Mouse (Mus musculus) MN1 (cell line): ENCODE measurements around the gene Cngb1.

Source experiments
- DNase-seq: peaks from one replicate; pipeline ENCODE4 v3.0.0-alpha.2; 2016; ENCODE audit warnings: low spot score

The Cngb1 gene

GRCm38 (mm10) chr8:95323201-95323600 is 16.8 kb upstream of the Cngb1 start:
- DNase-seq: no peak

- no peak for DNase-seq
These were observed 14.1 kb upstream of the Cngb1 start for GRCm38 (mm10) chr8:95320224-95321139.

DNA sequence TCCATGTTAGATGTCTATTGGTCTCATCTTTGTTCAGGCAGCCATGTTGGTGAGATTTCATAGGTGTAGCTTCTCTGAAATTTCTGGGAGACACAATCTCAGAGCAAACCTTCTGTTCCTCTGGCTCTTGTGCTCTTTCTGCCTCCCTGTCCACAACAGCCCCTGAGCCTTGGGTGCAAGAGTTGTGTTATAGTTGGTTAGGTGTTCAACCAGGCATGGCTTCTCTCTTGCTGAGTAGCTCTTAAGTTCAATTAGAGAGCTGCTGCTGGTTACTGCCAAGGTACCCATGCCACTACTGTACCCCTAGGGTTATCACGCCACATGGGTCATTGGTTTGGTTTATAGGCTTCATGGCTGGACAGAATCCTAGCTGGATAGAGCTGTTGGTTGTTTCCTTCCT is 9.0 kb upstream of the Cngb1 start:
- DNase-seq: no peak

- no peak for DNase-seq
These were observed 8.3 kb upstream of the Cngb1 start for GRCm38 (mm10) chr8:95314707-95315106.

DNA sequence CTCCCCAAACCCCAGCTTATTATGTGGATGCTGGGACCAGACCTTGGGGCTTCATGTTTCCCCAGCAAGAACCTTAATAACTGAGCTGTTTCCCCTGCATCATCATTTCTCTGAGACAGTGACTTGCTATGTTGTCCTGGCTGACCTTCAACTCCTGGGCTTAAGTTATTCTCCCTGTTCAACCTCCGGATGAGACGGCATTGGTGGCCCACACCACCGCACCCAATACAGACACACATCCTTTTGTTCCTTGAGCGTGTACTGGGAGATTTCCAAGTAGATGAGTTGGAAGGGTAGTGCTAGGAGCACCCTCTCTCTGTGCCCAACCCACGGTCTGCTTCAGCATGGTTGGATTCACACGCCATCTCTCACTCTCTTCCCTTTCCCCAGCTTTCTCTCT is 7.5 kb upstream of the Cngb1 start:
- no peak for DNase-seq

DNA sequence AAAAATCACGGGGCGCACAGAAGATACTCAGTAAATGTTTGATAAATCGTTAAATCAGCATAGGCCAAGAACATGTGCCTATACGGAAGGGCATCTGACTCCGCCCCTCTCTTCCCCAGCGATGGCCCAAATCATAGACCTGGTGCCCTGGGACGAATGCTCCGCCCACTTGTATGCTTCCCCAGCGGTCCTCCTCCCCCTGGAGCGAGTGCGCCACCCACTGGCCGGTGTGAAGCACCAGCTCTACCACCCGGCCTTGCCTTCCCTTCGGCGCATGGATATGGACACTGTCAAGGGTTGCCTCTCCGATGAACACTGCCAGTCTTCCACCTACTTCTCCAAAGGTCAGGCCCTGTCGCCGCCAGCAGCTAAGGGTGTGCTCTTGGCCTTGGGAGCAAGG is 6.5 kb upstream of the Cngb1 start:
- no peak for DNase-seq

DNA sequence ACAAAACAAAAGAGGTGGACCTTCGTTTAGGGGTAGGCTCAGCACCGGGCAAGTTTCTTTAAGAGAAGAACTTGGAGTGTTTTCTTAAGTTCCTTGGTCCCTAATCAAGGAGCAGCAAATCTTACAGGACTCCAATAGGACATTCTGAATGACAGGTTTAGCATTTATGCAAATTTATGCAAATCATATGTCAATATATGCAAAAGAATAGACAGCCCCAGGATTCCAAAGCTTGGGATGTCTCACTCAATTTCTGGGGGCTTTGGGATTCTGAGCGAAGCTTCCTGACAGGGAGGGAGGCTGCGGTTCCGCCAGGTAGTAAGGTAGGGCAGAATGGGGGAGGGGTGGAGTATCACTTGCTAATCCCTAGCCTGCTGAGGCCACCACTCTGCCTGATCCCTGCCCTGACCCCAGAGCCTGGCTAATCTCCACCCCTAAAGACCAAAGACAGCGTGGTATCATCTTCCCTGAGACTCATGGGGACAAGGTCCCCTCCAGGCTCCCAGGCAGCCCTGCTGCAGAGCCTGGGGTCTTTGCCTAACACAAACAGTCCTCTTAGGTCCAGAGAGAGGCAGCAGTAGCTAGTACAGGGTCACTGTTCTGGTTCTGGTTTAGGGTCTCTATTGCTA is 4.1 kb upstream of the Cngb1 start, which contains the start of gene Tepp:
Gene Tepp (plus strand): TSS at position 225 of the 629 bp plus-strand sequence.
- DNase-seq: no peak

DNA sequence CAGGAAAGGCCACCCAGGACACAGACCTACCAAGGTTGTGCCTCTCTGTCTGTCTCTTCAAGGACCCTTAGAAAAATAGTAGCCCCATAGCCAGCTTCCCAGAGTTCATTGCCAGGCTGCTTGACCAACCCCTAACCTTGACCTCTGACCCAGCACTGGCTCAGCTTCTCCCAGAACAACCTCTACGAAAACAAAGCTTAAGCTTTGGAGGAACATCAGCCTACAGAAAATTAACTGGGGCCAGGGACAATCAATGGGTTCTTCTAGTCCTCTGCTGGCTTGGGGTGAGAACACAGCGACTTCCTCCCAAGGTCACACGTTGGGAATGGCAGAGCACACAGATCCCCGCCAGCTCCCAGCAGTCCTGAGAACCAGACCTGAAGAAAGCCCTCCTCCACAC is 859 bp downstream of the Cngb1 start:
- DNase-seq: no peak

DNA sequence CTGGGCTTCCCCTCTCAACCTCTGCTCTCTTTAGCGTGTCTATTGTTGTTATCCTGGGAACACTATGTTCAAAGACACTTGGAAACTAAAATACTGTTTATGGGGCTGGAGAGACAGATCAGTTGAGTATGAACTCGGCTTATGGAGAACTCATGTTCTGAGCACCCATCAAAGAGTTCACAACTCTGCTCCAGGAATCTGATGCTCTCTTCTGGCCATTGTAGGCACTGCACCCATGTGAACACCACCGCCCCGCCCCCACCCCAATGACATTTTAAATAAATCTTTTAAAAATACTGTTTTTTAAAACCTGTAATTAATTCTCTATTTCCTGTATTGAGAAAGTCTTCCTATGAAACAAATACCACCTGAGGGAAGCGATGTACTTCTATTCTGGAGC is 4.0 kb downstream of the Cngb1 start:
- peak; percentile 45 for DNase-seq

GRCm38 (mm10) chr8:95293891-95294290 is 12.5 kb downstream of the Cngb1 start:
- DNase-seq: peak; percentile 74

DNA sequence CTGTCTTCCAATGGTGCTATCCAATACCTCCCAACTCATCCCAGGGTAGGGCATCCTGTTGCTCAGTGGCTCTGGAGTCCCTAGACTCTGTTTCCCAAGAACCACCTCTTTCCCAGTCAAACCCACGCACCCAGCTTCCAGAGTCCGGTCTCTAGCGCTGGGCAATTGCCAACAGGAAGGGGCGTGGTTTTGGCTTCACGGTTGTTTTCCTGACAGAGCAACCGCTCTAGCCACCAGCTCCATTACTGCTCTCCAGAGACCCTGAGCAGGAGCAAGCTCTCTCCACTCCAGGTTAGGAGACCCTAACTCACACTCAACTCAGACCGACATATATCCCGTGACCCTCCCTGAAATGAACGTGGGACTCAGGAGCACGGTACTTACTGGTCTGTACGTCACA is 13.2 kb downstream of the Cngb1 start:
- peak; percentile 88 for DNase-seq

DNA sequence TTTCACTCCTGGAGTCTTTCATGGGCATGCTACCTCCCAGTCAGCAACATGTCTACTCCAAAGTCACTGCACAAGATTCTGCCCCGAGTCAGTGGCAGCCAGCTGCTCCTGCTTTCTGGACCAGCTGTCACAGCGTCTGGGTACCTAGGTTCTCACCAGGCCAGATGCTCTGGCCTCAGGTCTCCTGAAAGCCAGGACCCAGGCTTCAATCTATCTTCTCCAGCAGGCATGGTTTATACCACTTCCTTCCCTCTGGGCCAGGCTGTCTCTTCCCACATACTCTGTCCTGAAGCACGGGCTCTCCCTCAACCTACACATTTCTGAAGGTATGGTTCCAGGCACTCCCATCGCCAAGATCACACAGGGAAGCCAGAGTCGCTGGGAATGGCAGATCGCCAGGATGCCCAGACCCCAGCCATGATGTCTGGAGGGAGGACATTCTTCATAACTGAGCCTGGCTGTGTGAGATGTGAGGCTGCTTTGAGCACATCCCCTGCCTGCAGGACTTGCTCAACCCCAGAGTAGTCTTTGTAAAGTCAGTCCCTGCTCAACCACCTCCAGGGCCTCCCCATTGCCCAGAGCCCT is 17.2 kb downstream of the Cngb1 start:
- DNase-seq: peak; percentile 26

DNA sequence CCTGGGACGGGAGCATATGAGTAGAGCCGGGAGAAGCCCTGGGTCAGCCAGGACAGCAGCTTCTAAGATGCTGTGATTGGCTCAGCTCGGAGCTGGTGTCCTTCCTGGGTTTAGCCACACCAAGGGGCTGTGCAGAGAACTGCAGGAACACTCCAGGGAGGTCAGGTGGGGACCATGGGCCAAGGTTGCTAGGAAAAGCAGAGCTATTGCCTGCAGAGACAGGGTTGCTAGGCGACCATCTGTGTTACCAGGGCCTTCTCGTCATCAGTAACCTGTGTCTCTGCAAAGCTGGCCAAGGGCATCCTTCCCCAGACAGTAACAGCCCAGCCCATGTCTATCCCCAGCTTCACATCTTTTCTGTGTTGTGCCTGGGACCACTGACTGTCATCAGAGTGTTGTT is 24.9 kb downstream of the Cngb1 start:
- no peak for DNase-seq

DNA sequence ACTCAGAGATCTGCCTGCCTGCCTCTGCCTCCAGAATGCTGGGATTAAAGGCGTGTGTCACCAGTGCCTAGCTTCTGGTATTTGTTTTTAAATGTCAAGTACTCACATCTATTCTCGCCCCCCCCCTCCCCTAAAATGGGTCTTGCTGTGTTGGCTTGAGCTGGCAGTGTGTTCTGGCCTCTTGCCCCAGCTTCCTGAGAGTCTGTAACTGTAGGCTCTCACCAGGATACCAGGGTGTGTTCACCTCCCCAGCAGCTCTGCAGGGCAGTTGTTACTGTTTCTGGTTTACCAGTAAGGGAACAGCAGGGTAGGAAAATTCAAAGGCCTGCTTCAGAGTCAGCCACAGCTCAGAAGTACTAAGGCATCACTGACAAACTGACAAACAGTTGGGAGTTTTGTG is 33.5 kb downstream of the Cngb1 start:
- peak; percentile 47 for DNase-seq

DNA sequence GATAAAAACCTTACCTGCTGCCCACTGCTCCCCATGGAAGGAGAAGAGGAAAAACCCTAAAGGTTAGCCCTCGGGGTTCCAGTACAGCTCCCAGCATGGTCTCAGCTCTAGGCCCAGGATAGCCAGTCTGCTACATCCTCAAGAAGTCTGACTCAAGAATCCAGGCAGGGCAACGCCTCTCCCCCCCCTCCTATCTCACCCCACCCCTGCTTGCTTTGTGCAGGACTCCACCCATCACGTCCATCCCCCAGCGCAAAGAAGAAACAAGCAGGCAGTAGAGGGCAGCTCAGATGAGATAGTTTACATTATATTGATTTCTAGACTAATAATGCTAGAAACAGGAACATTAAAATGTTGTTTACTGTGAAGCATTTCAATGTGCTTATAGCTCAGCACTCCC is 34.5 kb downstream of the Cngb1 start:
- peak; percentile 22 for DNase-seq

GRCm38 (mm10) chr8:95270501-95270900 is 35.9 kb downstream of the Cngb1 start:
- no peak for DNase-seq

- DNase-seq: no peak
These were observed 44.2 kb downstream of the Cngb1 start for GRCm38 (mm10) chr8:95262181-95262580.

DNA sequence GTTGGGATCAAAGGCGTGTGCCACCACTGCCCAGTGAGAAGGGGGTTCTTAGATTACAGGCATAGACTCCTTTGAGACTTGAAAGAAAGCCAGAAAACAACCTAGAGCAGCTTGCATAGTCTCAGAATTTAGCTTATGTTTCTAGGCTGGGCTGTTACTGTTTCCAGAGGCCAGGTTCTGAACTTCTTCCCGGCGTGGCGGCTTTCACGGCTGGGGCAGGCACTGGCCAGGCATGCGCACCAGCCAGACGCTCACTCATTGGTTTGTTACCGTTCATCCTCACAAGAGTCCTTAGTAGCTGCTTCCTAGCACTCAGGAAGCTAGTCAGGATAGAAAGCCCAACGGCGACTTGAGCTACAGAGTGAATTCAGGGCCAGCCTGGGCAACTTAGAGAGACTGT is 50.8 kb downstream of the Cngb1 start:
- no peak for DNase-seq

GRCm38 (mm10) chr8:95254564-95255434 is 51.6 kb downstream of the Cngb1 start:
- DNase-seq: peak; percentile 97

- no peak for DNase-seq
These were observed 54.3 kb downstream of the Cngb1 start for GRCm38 (mm10) chr8:95252056-95252455.

- DNase-seq: no peak
These were observed 56.5 kb downstream of the Cngb1 start for GRCm38 (mm10) chr8:95249847-95250246.

- DNase-seq: no peak
These were observed 59.1 kb downstream of the Cngb1 start for GRCm38 (mm10) chr8:95247277-95247676.
